Mouse (Mus musculus): ENCODE results near the gene Ptprf. TPM values are rescaled to one million over a fixed set of nuclear protein-coding genes. Genes with fewer than 3 reads are reported as not detected.

Gene Ptprf
- polyA plus RNA-seq, 1 experiment from 2014 or later, result 52.4 TPM

DNA sequence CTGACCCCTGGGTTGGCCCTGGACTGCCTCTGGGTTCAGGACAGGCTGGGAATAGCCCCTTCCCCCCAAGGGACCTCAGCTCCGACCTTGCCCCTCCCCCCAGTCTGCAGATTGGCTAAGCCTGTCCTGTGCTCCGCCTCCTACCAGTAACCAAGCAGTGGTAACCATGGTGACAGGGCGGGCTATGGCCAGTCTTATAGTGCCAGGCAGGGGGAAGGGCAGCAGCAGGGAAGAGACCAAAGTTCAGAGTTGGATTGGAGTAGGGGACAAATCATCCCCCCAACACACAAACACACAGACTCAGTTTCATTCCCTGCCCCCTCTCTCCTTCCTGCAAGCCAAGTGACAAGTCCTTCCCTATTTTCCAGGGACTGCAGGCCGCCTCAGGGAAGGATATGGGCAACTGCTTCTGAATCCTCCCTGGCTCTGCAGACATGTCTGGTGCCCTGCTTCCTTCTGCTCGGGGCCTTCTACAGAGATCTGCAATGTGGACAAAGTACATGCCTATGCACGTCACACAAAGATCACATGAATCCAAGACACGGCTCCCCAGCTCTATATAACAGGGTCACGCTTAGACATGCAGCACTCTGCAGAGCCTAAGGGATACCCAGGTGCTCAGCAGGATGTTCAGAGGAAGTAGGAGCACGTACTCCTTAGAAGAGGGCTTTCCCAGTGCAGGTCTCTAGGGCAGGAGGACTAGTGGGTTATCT lies 14.5 kb downstream of the Ptprf start:
- no peak overlapping the region for H3K4me2 ChIP-seq (ENCODE audit: low read depth, low read length)
- H3K4me1 ChIP-seq (ENCODE audit: control insufficient read depth, insufficient read depth, low read length), result peaks cover 68% of the 10 kb centered on the region
- H3K4me3 ChIP-seq (ENCODE audit: low read depth, low read length), result no peak overlapping the region
- H3K9ac ChIP-seq (replicated peaks; ENCODE audit: low read depth, low read length), result no peak overlapping the region
- ATAC-seq (ENCODE audit: low read depth), result peak; percentile 94
- peak overlapping the region; percentile 24 for H3K27ac ChIP-seq (ENCODE audit: low read depth, low read length)
- no peaks in the 10 kb centered on the region for H3K27me3 ChIP-seq (ENCODE audit: control insufficient read depth, insufficient read depth, low read length)
- WGBS, result 13% methylated on average over 9 of the region's 9 CpGs
- peaks cover 6% of the 10 kb centered on the region; the same call in 1 of the 2 replicates for H3K36me3 ChIP-seq (ENCODE audit: control insufficient read depth, insufficient read depth, low read length)
- no peaks in the 10 kb centered on the region for H3K9me3 ChIP-seq (ENCODE audit: control insufficient read depth, low read length)

GRCm38 (mm10) chr4:118275601-118276519 lies 15.3 kb downstream of the Ptprf start:
- H3K9ac ChIP-seq (replicated peaks; ENCODE audit: low read depth, low read length), result 0 out of 2 replicates have a peak overlapping the region, but pooled peaks have one; percentile 2
- ATAC-seq (ENCODE audit: low read depth), result peak; percentile 66
- H3K4me3 ChIP-seq (ENCODE audit: low read depth, low read length), result no peak overlapping the region

GRCm38 (mm10) chr4:118274521-118274920 lies 16.7 kb downstream of the Ptprf start:
- ATAC-seq (ENCODE audit: low read depth), result peak; percentile 12; the same call in 1 of the 2 replicates

More at GRCm38 (mm10) chr4:118275601-118276519, 15.3 kb downstream of the Ptprf start:
- Histone ChIP-seq H3K27ac (ENCODE audit: low read depth, low read length) (peak overlapping the region; percentile 24), H3K27me3 (ENCODE audit: control insufficient read depth, insufficient read depth, low read length) (no peaks in the 10 kb centered on the region), H3K36me3 (ENCODE audit: control insufficient read depth, insufficient read depth, low read length) (peaks cover 6% of the 10 kb centered on the region; the same call in 1 of the 2 replicates), H3K9me3 (ENCODE audit: control insufficient read depth, low read length) (no peaks in the 10 kb centered on the region), H3K4me2 (ENCODE audit: low read depth, low read length) (no peak overlapping the region), H3K4me1 (ENCODE audit: control insufficient read depth, insufficient read depth, low read length) (peaks cover 65% of the 10 kb centered on the region)
- 65% methylated on average over 6 of the region's 6 CpGs for WGBS

GRCm38 (mm10) chr4:118273998-118274397 lies 17.2 kb downstream of the Ptprf start:
- peaks cover 53% of the 10 kb centered on the region for H3K4me1 ChIP-seq (ENCODE audit: control insufficient read depth, insufficient read depth, low read length)
- WGBS, result 78% methylated on average over 8 of the region's 8 CpGs
- H3K9me3 ChIP-seq (ENCODE audit: control insufficient read depth, low read length), result no peaks in the 10 kb centered on the region
- H3K36me3 ChIP-seq (ENCODE audit: control insufficient read depth, insufficient read depth, low read length), result peaks cover 14% of the 10 kb centered on the region; the same call in 1 of the 2 replicates
- H3K4me2 ChIP-seq (ENCODE audit: low read depth, low read length), result no peak overlapping the region
- no peaks in the 10 kb centered on the region for H3K27me3 ChIP-seq (ENCODE audit: control insufficient read depth, insufficient read depth, low read length)
- no peak overlapping the region for H3K9ac ChIP-seq (replicated peaks; ENCODE audit: low read depth, low read length)
- no peak for ATAC-seq (ENCODE audit: low read depth)
- no peak overlapping the region for H3K27ac ChIP-seq (ENCODE audit: low read depth, low read length)
- H3K4me3 ChIP-seq (ENCODE audit: low read depth, low read length), result no peak overlapping the region

More at GRCm38 (mm10) chr4:118274521-118274920, 16.7 kb downstream of the Ptprf start:
- Histone ChIP-seq H3K4me1 (ENCODE audit: control insufficient read depth, insufficient read depth, low read length) (peaks cover 53% of the 10 kb centered on the region), H3K27me3 (ENCODE audit: control insufficient read depth, insufficient read depth, low read length) (no peaks in the 10 kb centered on the region), H3K4me3 (ENCODE audit: low read depth, low read length) (no peak overlapping the region), H3K9me3 (ENCODE audit: control insufficient read depth, low read length) (no peaks in the 10 kb centered on the region), H3K9ac (replicated peaks; ENCODE audit: low read depth, low read length) (no peak overlapping the region), H3K27ac (ENCODE audit: low read depth, low read length) (no peak overlapping the region), H3K4me2 (ENCODE audit: low read depth, low read length) (no peak overlapping the region), H3K36me3 (ENCODE audit: control insufficient read depth, insufficient read depth, low read length) (peaks cover 11% of the 10 kb centered on the region; the same call in 1 of the 2 replicates)
- 6% methylated on average over 7 of the region's 7 CpGs for WGBS

- peaks cover 17% of the 10 kb centered on the region; the same call in 1 of the 2 replicates for H3K36me3 ChIP-seq (ENCODE audit: control insufficient read depth, insufficient read depth, low read length)
- no peaks in the 10 kb centered on the region for H3K9me3 ChIP-seq (ENCODE audit: control insufficient read depth, low read length)
- no peaks in the 10 kb centered on the region for H3K27me3 ChIP-seq (ENCODE audit: control insufficient read depth, insufficient read depth, low read length)
- no peak overlapping the region for H3K9ac ChIP-seq (replicated peaks; ENCODE audit: low read depth, low read length)
- H3K4me3 ChIP-seq (ENCODE audit: low read depth, low read length), result no peak overlapping the region
- whole genome bisulfite sequencing, result 45% methylated on average over 5 of the region's 5 CpGs
- no peak overlapping the region for H3K27ac ChIP-seq (ENCODE audit: low read depth, low read length)
- no peak for ATAC-seq (ENCODE audit: low read depth)
- no peak overlapping the region for H3K4me2 ChIP-seq (ENCODE audit: low read depth, low read length)
- peaks cover 53% of the 10 kb centered on the region for H3K4me1 ChIP-seq (ENCODE audit: control insufficient read depth, insufficient read depth, low read length)
Observed at GRCm38 (mm10) chr4:118273545-118273944, 17.7 kb downstream of the Ptprf start.

DNA sequence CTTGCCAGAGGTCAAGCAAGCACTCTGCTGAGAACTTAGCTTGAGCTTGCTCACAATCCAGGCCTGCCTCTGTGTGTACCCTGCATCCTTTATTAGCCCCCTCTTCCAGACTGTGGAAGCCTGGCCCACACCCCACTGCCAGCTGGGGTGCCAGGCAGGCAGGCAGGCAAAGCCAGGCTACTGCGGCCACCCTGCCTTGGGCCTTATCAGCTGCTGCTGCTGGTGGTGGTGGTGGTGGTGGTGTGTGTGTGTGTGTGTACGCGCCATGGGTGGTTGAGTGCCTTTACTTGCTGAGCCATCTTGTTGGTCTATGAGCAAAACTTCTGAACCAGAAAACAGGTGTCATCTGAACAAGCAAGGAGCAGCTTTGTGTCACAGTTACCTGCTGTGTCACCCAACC lies 18.3 kb downstream of the Ptprf start:
- no peaks in the 10 kb centered on the region for H3K9me3 ChIP-seq (ENCODE audit: control insufficient read depth, low read length)
- H3K4me2 ChIP-seq (ENCODE audit: low read depth, low read length), result no peak overlapping the region
- WGBS, result 91% methylated on average over 3 of the region's 3 CpGs
- H3K9ac ChIP-seq (replicated peaks; ENCODE audit: low read depth, low read length), result no peak overlapping the region
- ATAC-seq (ENCODE audit: low read depth), result no peak
- peaks cover 53% of the 10 kb centered on the region for H3K4me1 ChIP-seq (ENCODE audit: control insufficient read depth, insufficient read depth, low read length)
- no peak overlapping the region for H3K27ac ChIP-seq (ENCODE audit: low read depth, low read length)
- H3K4me3 ChIP-seq (ENCODE audit: low read depth, low read length), result no peak overlapping the region
- H3K36me3 ChIP-seq (ENCODE audit: control insufficient read depth, insufficient read depth, low read length), result peaks cover 17% of the 10 kb centered on the region; the same call in 1 of the 2 replicates
- H3K27me3 ChIP-seq (ENCODE audit: control insufficient read depth, insufficient read depth, low read length), result no peaks in the 10 kb centered on the region

DNA sequence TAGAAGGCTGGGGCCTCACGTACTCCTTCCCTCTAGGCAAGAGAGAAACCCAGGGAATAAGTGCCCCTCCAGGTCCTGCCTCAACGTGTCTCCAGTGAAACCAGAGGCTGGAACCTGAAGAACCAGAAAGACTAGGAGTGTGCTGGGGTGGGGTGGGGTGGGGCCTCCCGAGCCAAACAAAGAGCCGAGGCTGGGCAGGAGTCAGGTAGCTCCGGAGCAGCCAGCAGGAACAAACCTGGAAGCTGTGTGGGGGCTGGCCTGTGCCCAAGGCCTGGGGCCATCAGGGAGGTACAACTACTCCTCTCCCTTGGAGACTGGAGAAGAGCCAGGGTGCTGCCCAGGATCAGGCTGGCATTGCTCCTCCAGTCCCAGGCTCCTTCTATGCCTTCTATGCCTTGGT lies 18.9 kb downstream of the Ptprf start:
- no peaks in the 10 kb centered on the region for H3K27me3 ChIP-seq (ENCODE audit: control insufficient read depth, insufficient read depth, low read length)
- H3K27ac ChIP-seq (ENCODE audit: low read depth, low read length), result no peak overlapping the region
- peaks cover 48% of the 10 kb centered on the region for H3K4me1 ChIP-seq (ENCODE audit: control insufficient read depth, insufficient read depth, low read length)
- H3K9me3 ChIP-seq (ENCODE audit: control insufficient read depth, low read length), result no peaks in the 10 kb centered on the region
- no peak overlapping the region for H3K9ac ChIP-seq (replicated peaks; ENCODE audit: low read depth, low read length)
- peaks cover 17% of the 10 kb centered on the region; the same call in 1 of the 2 replicates for H3K36me3 ChIP-seq (ENCODE audit: control insufficient read depth, insufficient read depth, low read length)
- WGBS, result 66% methylated on average over 5 of the region's 5 CpGs
- H3K4me2 ChIP-seq (ENCODE audit: low read depth, low read length), result no peak overlapping the region
- no peak overlapping the region for H3K4me3 ChIP-seq (ENCODE audit: low read depth, low read length)
- no peak for ATAC-seq (ENCODE audit: low read depth)

DNA sequence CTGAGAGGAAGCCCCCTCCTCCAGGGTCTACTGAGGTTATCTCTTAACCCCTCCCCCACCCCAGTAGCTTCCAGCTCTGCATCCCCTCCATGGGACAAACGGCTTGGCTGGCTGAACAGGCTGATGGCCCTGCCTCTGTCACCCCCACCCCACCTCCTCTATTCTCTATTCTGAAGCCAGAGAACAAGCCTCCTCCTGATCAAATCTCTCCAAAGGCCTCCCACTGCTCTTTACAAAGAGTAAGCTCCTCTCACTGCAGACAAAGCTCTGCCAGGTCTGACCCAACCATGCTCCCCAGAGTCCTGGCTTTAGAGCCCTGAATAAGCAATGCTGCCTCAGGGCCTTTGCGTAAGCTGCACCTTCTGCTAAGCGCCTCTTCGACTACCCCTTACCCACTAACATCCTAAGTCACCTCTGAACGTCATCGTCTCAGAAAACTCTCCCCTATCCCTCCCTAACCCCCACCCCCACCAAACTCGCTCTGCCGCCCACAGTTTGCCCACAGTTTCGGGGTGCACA lies 19.6 kb downstream of the Ptprf start:
- H3K36me3 ChIP-seq (ENCODE audit: control insufficient read depth, insufficient read depth, low read length), result peaks cover 21% of the 10 kb centered on the region; the same call in 1 of the 2 replicates
- H3K4me2 ChIP-seq (ENCODE audit: low read depth, low read length), result no peak overlapping the region
- no peak overlapping the region for H3K27ac ChIP-seq (ENCODE audit: low read depth, low read length)

More for the DNA sequence above, 19.6 kb downstream of the Ptprf start:
- Histone ChIP-seq H3K9me3 (ENCODE audit: control insufficient read depth, low read length) (no peaks in the 10 kb centered on the region), H3K4me1 (ENCODE audit: control insufficient read depth, insufficient read depth, low read length) (peaks cover 42% of the 10 kb centered on the region), H3K9ac (replicated peaks; ENCODE audit: low read depth, low read length) (no peak overlapping the region), H3K27me3 (ENCODE audit: control insufficient read depth, insufficient read depth, low read length) (no peaks in the 10 kb centered on the region), H3K4me3 (ENCODE audit: low read depth, low read length) (no peak overlapping the region)
- 68% methylated on average over 9 of the region's 9 CpGs for WGBS
- no peak for ATAC-seq (ENCODE audit: low read depth)
